18 mouse cellular contexts compared by ENCODE assay signal in the genomic region with DNA sequence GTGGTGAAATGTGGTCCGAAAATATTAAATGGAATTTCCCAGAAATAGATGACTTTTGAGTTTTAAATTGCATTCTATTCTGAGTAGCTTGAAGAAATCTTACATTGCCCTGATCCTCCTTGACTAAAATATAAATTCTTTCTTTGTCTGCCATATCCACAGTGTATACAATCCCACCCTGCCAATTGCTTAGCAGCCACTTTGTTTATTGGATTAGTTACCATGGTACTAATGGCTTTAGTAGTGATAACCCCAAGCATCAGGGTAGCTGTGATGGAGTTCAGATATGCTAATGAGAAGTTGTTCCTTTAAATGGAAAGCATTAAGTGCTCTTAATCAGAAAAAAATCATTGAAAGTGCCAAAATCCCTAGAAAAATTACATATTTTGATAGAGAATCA.
DNase-seq lines count a peak whose midpoint lies in the region; ATAC-seq and TF ChIP-seq lines count a peak whose summit lies in the region.
"Had no signal": no experiment of that assay in that cellular context is flagged by ENCODE, and none has a peak within 500 bp of the region (broad histone marks: within the 10 kb centered on the region; RNA-seq: fewer than 3 reads in every experiment).

No protein-coding gene starts in this region.

- TF ChIP-seq CTCF in brain, embryonic 14.5 days (IDR thresholded peaks at IDR 0.05; ENCODE audit: borderline replicate concordance, extremely low read depth, insufficient read depth, insufficient read length) = no peak

- H3K9me3 ChIP-seq in midbrain, embryonic 11.5 days (ENCODE audit: control insufficient read depth, low read length) = no peaks in the 10 kb centered on the region
- no peaks in the 10 kb centered on the region for H3K9me3 ChIP-seq in midbrain, embryonic 15.5 days
- H3K9me3 ChIP-seq in midbrain, embryonic 13.5 days = no peaks in the 10 kb centered on the region; the same call in 1 of the 2 replicates
- no peaks in the 10 kb centered on the region for H3K9me3 ChIP-seq in midbrain, embryonic 16.5 days (replicated peaks; ENCODE audit: control insufficient read depth, low read length, poor library complexity, severe bottlenecking)
- H3K9me3 ChIP-seq: embryonic facial prominence, embryonic 10.5 days; embryonic facial prominence, embryonic 12.5 days; forebrain, embryonic 13.5 days had no signal

- no peak overlapping the region for H3K4me3 ChIP-seq in midbrain, embryonic 11.5 days (ENCODE audit: low read depth, low read length)
- H3K4me3 ChIP-seq in midbrain, embryonic 15.5 days = no peak overlapping the region
- H3K4me3 ChIP-seq in midbrain, embryonic 13.5 days (replicated peaks) = no peak overlapping the region
- H3K4me3 ChIP-seq in midbrain, embryonic 16.5 days (ENCODE audit: low read depth, low read length) = no peak overlapping the region
- H3K4me3 ChIP-seq: embryonic facial prominence, embryonic 10.5 days; embryonic facial prominence, embryonic 12.5 days; forebrain, embryonic 13.5 days had no signal

- H3K4me1 ChIP-seq in midbrain, embryonic 11.5 days (ENCODE audit: control insufficient read depth, insufficient read depth, low read length) = no peaks in the 10 kb centered on the region
- H3K4me1 ChIP-seq in midbrain, embryonic 15.5 days = no peaks in the 10 kb centered on the region
- no peaks in the 10 kb centered on the region for H3K4me1 ChIP-seq in midbrain, embryonic 13.5 days (replicated peaks)
- H3K4me1 ChIP-seq in midbrain, embryonic 16.5 days (ENCODE audit: control insufficient read depth, insufficient read depth, low read length) = no peaks in the 10 kb centered on the region
- H3K4me1 ChIP-seq: embryonic facial prominence, embryonic 10.5 days; embryonic facial prominence, embryonic 12.5 days; forebrain, embryonic 13.5 days had no signal

- TF ChIP-seq POLR2A in brain, embryonic 14.5 days (IDR thresholded peaks at IDR 0.05; ENCODE audit: borderline replicate concordance, extremely low read depth, insufficient read depth, insufficient read length, poor library complexity, severe bottlenecking) = no peak

- 86% methylated on average over 1 of the region's 1 CpGs for WGBS in midbrain, embryonic 11.5 days
- 82% methylated on average over 1 of the region's 1 CpGs for WGBS in midbrain, embryonic 15.5 days
- 81% methylated on average over 1 of the region's 1 CpGs for WGBS in midbrain, embryonic 13.5 days
- WGBS in midbrain, embryonic 16.5 days = 84% methylated on average over 1 of the region's 1 CpGs

- H3K4me2 ChIP-seq in midbrain, embryonic 11.5 days = no peak overlapping the region
- H3K4me2 ChIP-seq in midbrain, embryonic 15.5 days = no peak overlapping the region
- H3K4me2 ChIP-seq in midbrain, embryonic 13.5 days (replicated peaks) = no peak overlapping the region
- no peak overlapping the region for H3K4me2 ChIP-seq in midbrain, embryonic 16.5 days (ENCODE audit: low read length)
- H3K4me2 ChIP-seq: embryonic facial prominence, embryonic 12.5 days; forebrain, embryonic 13.5 days had no signal

- H3K9ac ChIP-seq in midbrain, embryonic 11.5 days (ENCODE audit: low read length) = no peak overlapping the region
- H3K9ac ChIP-seq in midbrain, embryonic 15.5 days = no peak overlapping the region
- no peak overlapping the region for H3K9ac ChIP-seq in midbrain, embryonic 13.5 days (replicated peaks)
- no peak overlapping the region for H3K9ac ChIP-seq in midbrain, embryonic 16.5 days (ENCODE audit: low read depth, low read length)
- H3K9ac ChIP-seq: embryonic facial prominence, embryonic 12.5 days; forebrain, embryonic 13.5 days; forebrain, postnatal 0 days had no signal

- no peaks in the 10 kb centered on the region for H3K36me3 ChIP-seq in midbrain, embryonic 11.5 days (ENCODE audit: control insufficient read depth, insufficient read depth, low read length)
- no peaks in the 10 kb centered on the region for H3K36me3 ChIP-seq in midbrain, embryonic 15.5 days (replicated peaks)
- H3K36me3 ChIP-seq in midbrain, embryonic 13.5 days = no peaks in the 10 kb centered on the region
- H3K36me3 ChIP-seq in midbrain, embryonic 16.5 days (ENCODE audit: control insufficient read depth, insufficient read depth, low read length) = no peaks in the 10 kb centered on the region
- H3K36me3 ChIP-seq: embryonic facial prominence, embryonic 10.5 days; embryonic facial prominence, embryonic 12.5 days had no signal

- H3K27ac ChIP-seq in midbrain, embryonic 11.5 days (ENCODE audit: low read depth, low read length) = no peak overlapping the region
- no peak overlapping the region for H3K27ac ChIP-seq in midbrain, embryonic 15.5 days
- no peak overlapping the region for H3K27ac ChIP-seq in midbrain, embryonic 13.5 days
- no peak overlapping the region for H3K27ac ChIP-seq in midbrain, embryonic 16.5 days (ENCODE audit: low read length)
- H3K27ac ChIP-seq: embryonic facial prominence, embryonic 10.5 days; embryonic facial prominence, embryonic 12.5 days; forebrain, embryonic 13.5 days had no signal

- peak; percentile 81 for ATAC-seq in midbrain, embryonic 11.5 days (ENCODE audit: low FRiP score)
- no peak for ATAC-seq in midbrain, embryonic 15.5 days (replicated peaks)
- ATAC-seq in midbrain, embryonic 13.5 days = peak; percentile 70
- no peak for ATAC-seq in midbrain, embryonic 16.5 days
- ATAC-seq: forebrain, embryonic 13.5 days; forebrain, postnatal 0 days had no signal

- DNase-seq in midbrain, embryonic 11.5 days (ENCODE audit: low spot score, missing footprints) = no peak
- DNase-seq in brain, embryonic 14.5 days (ENCODE audit: low read depth) = peak; percentile 21
- DNase-seq in urinary bladder, adult 2 months (ENCODE audit: low spot score) = no peak
- DNase-seq: adrenal gland, adult 2 months; adrenal gland, postnatal 10 days; adrenal gland, postnatal 25 days; cerebellum, adult 11-12 months; cerebellum, adult 2 months; cerebellum, adult 9-10 months; cerebellum, postnatal 10 days; cerebellum, postnatal 25 days; forebrain, postnatal 0 days had no signal

- H3K27me3 ChIP-seq in midbrain, embryonic 11.5 days (ENCODE audit: control insufficient read depth, insufficient read depth, low read length) = no peaks in the 10 kb centered on the region
- no peaks in the 10 kb centered on the region for H3K27me3 ChIP-seq in midbrain, embryonic 15.5 days (replicated peaks)
- no peaks in the 10 kb centered on the region for H3K27me3 ChIP-seq in midbrain, embryonic 13.5 days
- H3K27me3 ChIP-seq in midbrain, embryonic 16.5 days (ENCODE audit: control insufficient read depth, insufficient read depth, low read depth, low read length) = no peaks in the 10 kb centered on the region
- H3K27me3 ChIP-seq: embryonic facial prominence, embryonic 12.5 days; forebrain, embryonic 13.5 days had no signal

Comparison
In these comparisons a context has a peak if more than half of its experiments do, and no peak if none do; other contexts are left out.
1. ATAC-seq: peak in midbrain, embryonic 11.5 days (single experiment) and midbrain, embryonic 13.5 days (single experiment); none in midbrain, embryonic 15.5 days (single experiment) and midbrain, embryonic 16.5 days (single experiment).